Mouse (Mus musculus) small intestine, adult 2 months (tissue): ENCODE measurements at regions not wholly inside any gene's neighbourhood (a gene's known extent, or its start where the extent isn't known, plus 50 kb on each side); places are given as distances from the start of the nearest gene placed in this dataset.

Source experiments
- CTCF ChIP-seq: fragments of 200-500 bp; IDR thresholded peaks from 2 replicates; pipeline ENCODE4 v1.5.1; 2012; ENCODE audit warnings: low read depth, mild to moderate bottlenecking, control low read depth, inconsistent platforms, low read length, moderate library complexity, mixed read lengths; ENCODE audit not compliant: insufficient replicate concordance, insufficient read length; ENCODE audit errors: extremely low read depth
- POLR2A ChIP-seq: fragments of 200-500 bp; IDR thresholded peaks from 2 replicates; pipeline ENCODE4 v1.6.1; 2012; ENCODE audit warnings: low read depth, mild to moderate bottlenecking, control low read depth, inconsistent platforms, low read length, moderate library complexity

GRCm38 (mm10) chr11:17449289-17449688, 191.9 kb downstream of the C1d start:
- TF ChIP-seq CTCF (no peak), POLR2A (no peak)
